Comparison of ENCODE assay signal across 8 mouse cellular contexts in genomic region chr11:78188331-78189233, GRCm38 (mm10). TPM values are rescaled to one million over a fixed set of nuclear protein-coding genes. Genes with fewer than 3 reads are reported as not detected.
A peak's percentile ranks its signal among the peaks of the same experiment; 100 is the strongest.
DNase-seq lines count a peak whose midpoint lies in the region; ATAC-seq and TF ChIP-seq lines count a peak whose summit lies in the region.

Gene Rab34, plus strand, starts transcription at chr11:78188430.

- peak within 1 kb of the TSS; percentile 96 for H3K27ac ChIP-seq in forebrain, embryonic 11.5 days (ENCODE audit: low read depth, low read length)
- peak within 1 kb of the TSS; percentile 97 for H3K27ac ChIP-seq in heart, embryonic 13.5 days (replicated peaks)
- peak within 1 kb of the TSS; percentile 99 for H3K27ac ChIP-seq in kidney, embryonic 15.5 days
- peak within 1 kb of the TSS; percentile 29 for H3K27ac ChIP-seq in liver, adult 2 months (replicated peaks; ENCODE audit: insufficient read depth, low read depth, low read length)
- peak within 1 kb of the TSS; percentile 91 for H3K27ac ChIP-seq in midbrain, postnatal 0 days (ENCODE audit: low read depth, low read length)

- H3K27me3 ChIP-seq in forebrain, embryonic 11.5 days (ENCODE audit: control insufficient read depth, insufficient read depth, low read length), result no peaks in the 10 kb centered on the region
- no peaks in the 10 kb centered on the region; the same call in 1 of the 2 replicates for H3K27me3 ChIP-seq in heart, embryonic 13.5 days (replicated peaks)
- no peaks in the 10 kb centered on the region for H3K27me3 ChIP-seq in kidney, embryonic 15.5 days
- H3K27me3 ChIP-seq in liver, adult 2 months (ENCODE audit: control insufficient read depth, insufficient read depth, low read length), result no peaks in the 10 kb centered on the region
- no peaks in the 10 kb centered on the region for H3K27me3 ChIP-seq in midbrain, postnatal 0 days (ENCODE audit: insufficient read depth, low read length)

- peak; percentile 73 for ATAC-seq in forebrain, embryonic 11.5 days (replicated peaks; ENCODE audit: low FRiP score)
- ATAC-seq in heart, embryonic 13.5 days (ENCODE audit: extremely low read depth, insufficient number of reproducible peaks, low FRiP score, low TSS enrichment), result peak; percentile 62; the same call in 1 of the 2 replicates
- ATAC-seq in kidney, embryonic 15.5 days (replicated peaks; ENCODE audit: low FRiP score), result peak; percentile 84
- ATAC-seq in midbrain, postnatal 0 days (ENCODE audit: low FRiP score), result peak; percentile 73

- H3K4me1 ChIP-seq in forebrain, embryonic 11.5 days (replicated peaks; ENCODE audit: control insufficient read depth, insufficient read depth, low read length), result peaks cover 13% of the 10 kb centered on the region; the same call in 1 of the 2 replicates
- H3K4me1 ChIP-seq in heart, embryonic 13.5 days, result peaks cover 24% of the 10 kb centered on the region
- peaks cover 27% of the 10 kb centered on the region for H3K4me1 ChIP-seq in kidney, embryonic 15.5 days
- H3K4me1 ChIP-seq in liver, adult 2 months (ENCODE audit: control insufficient read depth, insufficient read depth, low read length), result peaks cover 2% of the 10 kb centered on the region; the same call in 1 of the 2 replicates
- no peaks in the 10 kb centered on the region; the same call in 1 of the 2 replicates for H3K4me1 ChIP-seq in midbrain, postnatal 0 days (ENCODE audit: insufficient read depth, low read length)

- H3K4me2 ChIP-seq in forebrain, embryonic 11.5 days (ENCODE audit: low read depth, low read length, severe bottlenecking), result peak within 1 kb of the TSS; percentile 66
- H3K4me2 ChIP-seq in heart, embryonic 13.5 days, result peak within 1 kb of the TSS; percentile 83
- peak within 1 kb of the TSS; percentile 72 for H3K4me2 ChIP-seq in kidney, embryonic 15.5 days
- peak within 1 kb of the TSS; percentile 87 for H3K4me2 ChIP-seq in midbrain, postnatal 0 days (ENCODE audit: low read depth, low read length, poor library complexity, severe bottlenecking)

- peak; percentile 22 for DNase-seq in thymus, postnatal 14 days
- no peak for DNase-seq in thymus, adult 18-20 months
- peak; percentile 92 for DNase-seq in forebrain, embryonic 11.5 days (ENCODE audit: low spot score)
- DNase-seq in liver, adult 2 months (ENCODE audit: extremely low read depth, low read depth, low spot score), result no peak
- DNase-seq in midbrain, postnatal 0 days (ENCODE audit: low spot score), result peak; percentile 84
- peak; percentile 11 for DNase-seq in thymus, postnatal 25 days

- H3K4me3 ChIP-seq in forebrain, embryonic 11.5 days (ENCODE audit: low read depth, low read length), result peak within 1 kb of the TSS; percentile 70
- peak within 1 kb of the TSS; percentile 80 for H3K4me3 ChIP-seq in heart, embryonic 13.5 days
- H3K4me3 ChIP-seq in kidney, embryonic 15.5 days (replicated peaks), result peak within 1 kb of the TSS; percentile 76
- peak within 1 kb of the TSS; percentile 73 for H3K4me3 ChIP-seq in liver, adult 2 months (ENCODE audit: insufficient read depth, low read depth, low read length)
- H3K4me3 ChIP-seq in midbrain, postnatal 0 days (ENCODE audit: low read depth, low read length), result peak within 1 kb of the TSS; percentile 85

- WGBS in forebrain, embryonic 11.5 days, result under 1% methylated on average over 70 of the region's 80 CpGs
- under 1% methylated on average over 78 of the region's 80 CpGs for WGBS in heart, embryonic 13.5 days
- WGBS in kidney, embryonic 15.5 days, result under 1% methylated on average over 74 of the region's 80 CpGs
- 2% methylated on average over 80 of the region's 80 CpGs for WGBS in liver, adult 2 months
- WGBS in midbrain, postnatal 0 days, result under 1% methylated on average over 64 of the region's 80 CpGs

- peaks cover 5% of the 10 kb centered on the region for H3K36me3 ChIP-seq in forebrain, embryonic 11.5 days (ENCODE audit: control insufficient read depth, insufficient read depth, low read length)
- H3K36me3 ChIP-seq in heart, embryonic 13.5 days, result peaks cover 32% of the 10 kb centered on the region
- H3K36me3 ChIP-seq in kidney, embryonic 15.5 days, result peaks cover 31% of the 10 kb centered on the region
- H3K36me3 ChIP-seq in liver, adult 2 months (ENCODE audit: control insufficient read depth, insufficient read depth, low read length), result no peaks in the 10 kb centered on the region
- peaks cover 22% of the 10 kb centered on the region for H3K36me3 ChIP-seq in midbrain, postnatal 0 days (ENCODE audit: insufficient read depth, low read length)

- H3K79me2 ChIP-seq in liver, adult 2 months (ENCODE audit: control insufficient read depth, insufficient read depth, low read length), result no peaks in the 10 kb centered on the region

- peak; percentile 22; the same call in 1 of the 2 replicates for TF ChIP-seq POLR2A in liver, adult 2 months (IDR thresholded peaks at IDR 0.05; ENCODE audit: extremely low read depth, insufficient read depth, low read length)

- H3K9me3 ChIP-seq in forebrain, embryonic 11.5 days (ENCODE audit: control insufficient read depth, low read length), result no peaks in the 10 kb centered on the region
- H3K9me3 ChIP-seq in heart, embryonic 13.5 days, result no peaks in the 10 kb centered on the region
- no peaks in the 10 kb centered on the region for H3K9me3 ChIP-seq in kidney, embryonic 15.5 days (replicated peaks)
- no peaks in the 10 kb centered on the region for H3K9me3 ChIP-seq in midbrain, postnatal 0 days (ENCODE audit: low read length)

- peak within 1 kb of the TSS; percentile 81 for H3K9ac ChIP-seq in forebrain, embryonic 11.5 days (ENCODE audit: low read length)
- peak within 1 kb of the TSS; percentile 95 for H3K9ac ChIP-seq in heart, embryonic 13.5 days
- peak within 1 kb of the TSS; percentile 94 for H3K9ac ChIP-seq in kidney, embryonic 15.5 days
- peak within 1 kb of the TSS; percentile 86 for H3K9ac ChIP-seq in liver, adult 2 months (ENCODE audit: low read depth, low read length)
- peak within 1 kb of the TSS; percentile 94 for H3K9ac ChIP-seq in midbrain, postnatal 0 days (replicated peaks; ENCODE audit: low read length, poor library complexity, severe bottlenecking)

- no peak for TF ChIP-seq CTCF in liver, adult 2 months (IDR thresholded peaks at IDR 0.05; ENCODE audit: low read depth, low read length)
- TF ChIP-seq CTCF in midbrain, postnatal 0 days (IDR thresholded peaks at IDR 0.05), result no peak; the same call in 1 of the 2 replicates

RNA-seq across cellular contexts. Expression of gene Rab34, which starts in this region (rescaled TPM):
- 54.7 and 58.8 TPM in 2 replicates for polyA plus RNA-seq in forebrain, embryonic 11.5 days (2014; fragmentation: Nextera tagmentation; extraction: Ambion mirVana)
- polyA plus RNA-seq in heart, embryonic 13.5 days (2015; fragmentation: Nextera tagmentation; extraction: Ambion mirVana), result 57.5 and 60.9 TPM in 2 replicates
- 113 and 132 TPM in 2 replicates for polyA plus RNA-seq in kidney, embryonic 15.5 days (2015; fragmentation: Nextera tagmentation; extraction: Ambion mirVana)
- total RNA-seq in liver, adult 2 months (2014; rRNA removed), result 2.6 and 2.8 TPM in 2 replicates
- 5.2 and 5.3 TPM in 2 replicates for polyA plus RNA-seq in liver, adult 2 months (2012; rRNA removed)
- 71.3 and 78.4 TPM in 2 replicates for total RNA-seq in midbrain, postnatal 0 days (2014; rRNA removed)
- polyA plus RNA-seq in midbrain, postnatal 0 days (2015; fragmentation: Nextera tagmentation; extraction: Ambion mirVana), result 65.0 and 65.5 TPM in 2 replicates

Comparison
In these comparisons a context has a peak if more than half of its experiments do, and no peak if none do; other contexts are left out.
1. RNA of gene Rab34 (total RNA-seq): 71.3 to 78.4 TPM in midbrain, postnatal 0 days; 2.6 to 2.8 TPM in liver, adult 2 months; every median in the first group is over 10 times any median in the second.
2. DNase-seq: peak in thymus, postnatal 14 days (single experiment), forebrain, embryonic 11.5 days (single experiment), midbrain, postnatal 0 days (single experiment) and thymus, postnatal 25 days (single experiment); none in thymus, adult 18-20 months (0 of 2) and liver, adult 2 months (single experiment).
3. H3K27ac ChIP-seq: peak in every context shown above with its lines; median percentile 99 in kidney, embryonic 15.5 days; 97 in heart, embryonic 13.5 days; 96 in forebrain, embryonic 11.5 days; 91 in midbrain, postnatal 0 days; 29 in liver, adult 2 months.
4. Peak in every context shown above with its lines, with median percentiles within 50 percentile points of each other: ATAC-seq, H3K4me2 ChIP-seq, H3K4me3 ChIP-seq and H3K9ac ChIP-seq.